Mouse (Mus musculus) C2C12 (cell line): ENCODE measurements around the gene Rmnd5a. TPM values are rescaled to one million over a fixed set of nuclear protein-coding genes. Genes with fewer than 3 reads are reported as not detected.
A peak's percentile ranks its signal among the peaks of the same experiment; 100 is the strongest.

Source experiments
- H3K27me3 ChIP-seq: one replicate; pipeline ENCODE4 v1.6.1; 2011; ENCODE audit not compliant: control insufficient read depth, insufficient read depth, insufficient read length
- H3K36me3 ChIP-seq: one replicate; pipeline ENCODE4 v1.6.1; 2011; ENCODE audit not compliant: control insufficient read depth, insufficient read depth
- H3K4me3 ChIP-seq: one replicate; pipeline ENCODE4 v1.5.1; 2011; ENCODE audit warnings: mild to moderate bottlenecking, control low read depth; ENCODE audit not compliant: poor library complexity, insufficient read depth, severe bottlenecking
- H3K79me2 ChIP-seq: one replicate; pipeline ENCODE4 v1.6.1; 2011; ENCODE audit not compliant: control insufficient read depth, insufficient read depth
- H3K79me3 ChIP-seq: one replicate; pipeline ENCODE4 v1.6.1; 2011; ENCODE audit warnings: low read depth, control low read depth
- H3ac ChIP-seq: one replicate; pipeline ENCODE3; 2011; ENCODE audit warnings: low read depth; ENCODE audit not compliant: control insufficient read depth, insufficient read length
- CEBPB ChIP-seq: IDR thresholded peaks from one replicate; pipeline ENCODE4 v1.6.1; 2011; ENCODE audit warnings: low read depth, mild to moderate bottlenecking, control low read depth, moderate library complexity
- CTCF ChIP-seq: IDR thresholded peaks from one replicate; pipeline ENCODE4 v1.5.1; 2011; ENCODE audit not compliant: control insufficient read depth, insufficient read depth, insufficient read length
- FOSL1 ChIP-seq: IDR thresholded peaks from one replicate; pipeline ENCODE4 v1.8.0; 2011; ENCODE audit warnings: mild to moderate bottlenecking, low read length; ENCODE audit not compliant: poor library complexity, insufficient read depth, severe bottlenecking
- MAX ChIP-seq: IDR thresholded peaks from one replicate; pipeline ENCODE4 v1.6.1; 2011; ENCODE audit warnings: mild to moderate bottlenecking, control low read depth
- MYOD1 ChIP-seq: IDR thresholded peaks from one replicate; pipeline ENCODE4 v1.6.1; 2011; ENCODE audit warnings: low read depth; ENCODE audit not compliant: control insufficient read depth, insufficient read length
- MYOG ChIP-seq: IDR thresholded peaks from one replicate; pipeline ENCODE4 v1.6.1; 2011; ENCODE audit not compliant: control insufficient read depth, insufficient read length; ENCODE audit errors: extremely low read depth
- USF1 ChIP-seq: IDR thresholded peaks from one replicate; pipeline ENCODE4 v1.6.1; 2011; ENCODE audit warnings: low read depth, mild to moderate bottlenecking, control low read depth, moderate library complexity
- polyA plus RNA-seq: library from polyadenylated mRNA; unstranded; fragments of >200 nt; fragmentation: generic; extraction: Trizol; gene quantifications from one replicate; pipeline ENCODE4 v1.2.1, GENCODE M21; 2012; ENCODE audit warnings: missing spikeins

Rmnd5a gene
- polyA plus RNA-seq, 1 experiment: 4.0 TPM

GRCm38 (mm10) chr6:71452792-71453191 is 12.4 kb upstream of the Rmnd5a start:
- H3K4me3 ChIP-seq: no peak overlapping the region
- H3K36me3 ChIP-seq: no peaks in the 10 kb centered on the region
- no peaks in the 10 kb centered on the region for H3K79me2 ChIP-seq
- no peaks in the 10 kb centered on the region for H3K27me3 ChIP-seq
- TF ChIP-seq FOSL1 (no peak), USF1 (no peak), CEBPB (no peak), MYOG (no peak), MAX (no peak), MYOD1 (no peak), CTCF (no peak)
- no peak overlapping the region for H3ac ChIP-seq
- H3K79me3 ChIP-seq: no peaks in the 10 kb centered on the region

DNA sequence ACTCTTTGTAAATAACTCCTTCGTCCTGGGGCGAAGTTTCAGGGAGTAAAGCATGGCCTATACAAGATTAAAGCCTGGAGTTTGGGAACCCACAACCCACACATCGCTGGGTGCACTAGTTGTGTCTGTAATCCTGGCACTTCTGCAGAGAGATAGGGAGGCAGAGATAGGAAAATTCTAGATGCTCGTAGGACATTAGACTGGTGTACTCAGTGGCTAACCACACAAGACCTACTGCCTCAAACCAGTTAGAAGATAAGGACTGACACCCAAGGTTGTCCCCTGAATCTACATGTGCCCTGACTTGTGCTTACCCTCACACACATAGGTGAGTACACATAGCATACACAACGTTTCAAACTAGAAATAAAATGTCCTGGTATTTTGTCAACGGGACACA is 5.1 kb upstream of the Rmnd5a start:
- H3K27me3 ChIP-seq: no peaks in the 10 kb centered on the region
- H3ac ChIP-seq: no peak overlapping the region

GRCm38 (mm10) chr6:71444756-71445155 is 4.3 kb upstream of the Rmnd5a start:
- no peak overlapping the region for H3ac ChIP-seq
- peaks cover 3% of the 10 kb centered on the region for H3K79me2 ChIP-seq
- TF ChIP-seq CEBPB (no peak), MAX (no peak), USF1 (no peak), MYOD1 (no peak), FOSL1 (no peak), CTCF (no peak), MYOG (no peak)
- no peaks in the 10 kb centered on the region for H3K36me3 ChIP-seq
- H3K27me3 ChIP-seq: no peaks in the 10 kb centered on the region
- H3K4me3 ChIP-seq: no peak overlapping the region
- H3K79me3 ChIP-seq: no peaks in the 10 kb centered on the region

More for the DNA sequence above, 5.1 kb upstream of the Rmnd5a start:
- no peaks in the 10 kb centered on the region for H3K36me3 ChIP-seq
- H3K79me2 ChIP-seq: no peaks in the 10 kb centered on the region
- H3K4me3 ChIP-seq: no peak overlapping the region
- H3K79me3 ChIP-seq: no peaks in the 10 kb centered on the region
- no peak for TF ChIP-seq MAX

GRCm38 (mm10) chr6:71442130-71442529 is 1.7 kb upstream of the Rmnd5a start:
- Histone ChIP-seq H3K79me3 (peaks cover 2% of the 10 kb centered on the region), H3K36me3 (no peaks in the 10 kb centered on the region), H3ac (no peak overlapping the region), H3K27me3 (no peaks in the 10 kb centered on the region), H3K4me3 (no peak overlapping the region), H3K79me2 (peaks cover 21% of the 10 kb centered on the region)
- TF ChIP-seq MAX (no peak), USF1 (no peak), CTCF (no peak), MYOG (no peak), FOSL1 (no peak)

- Histone ChIP-seq H3K79me3 (peaks cover 2% of the 10 kb centered on the region), H3K36me3 (no peaks in the 10 kb centered on the region), H3K4me3 (peak overlapping the region; percentile 39), H3K27me3 (no peaks in the 10 kb centered on the region), H3ac (peak overlapping the region; percentile 94), H3K79me2 (peaks cover 21% of the 10 kb centered on the region)
- TF ChIP-seq CTCF (no peak), MYOG (no peak), MAX (no peak), MYOD1 (no peak), USF1 (no peak), FOSL1 (no peak)
Observed at GRCm38 (mm10) chr6:71441251-71441580, 779 bp upstream of the Rmnd5a start.

- H3ac ChIP-seq: peak overlapping the region; percentile 83
- H3K79me2 ChIP-seq: peaks cover 21% of the 10 kb centered on the region
- no peaks in the 10 kb centered on the region for H3K27me3 ChIP-seq
- no peaks in the 10 kb centered on the region for H3K36me3 ChIP-seq
- H3K4me3 ChIP-seq: peak overlapping the region; percentile 80
- TF ChIP-seq USF1: no peak
- no peak for TF ChIP-seq MAX
- no peak for TF ChIP-seq FOSL1
- no peak for TF ChIP-seq CTCF
- peaks cover 2% of the 10 kb centered on the region for H3K79me3 ChIP-seq
Observed at GRCm38 (mm10) chr6:71440217-71440491, 283 bp downstream of the Rmnd5a start.
